Mouse (Mus musculus) megakaryocyte-erythroid progenitor cell, adult 5-6 weeks (primary cell): ENCODE data around the gene Enthd1. TPM values are rescaled to one million over a fixed set of nuclear protein-coding genes. Genes with fewer than 3 reads are reported as not detected.

Experiments
- ATAC-seq: replicated peaks from 2 replicates; pipeline ENCODE4 v1.8.0; 2016; ENCODE audit warnings: mild to moderate bottlenecking, inconsistent platforms; ENCODE audit not compliant: severe bottlenecking, poor library complexity, low FRiP score, low TSS enrichment
- total RNA-seq, 2 experiments: library from RNA; stranded (forward) in 1 of 2; stranded (reverse) in 1 of 2; fragments of 200-1000, 215-1000 nt in 1 of 2; fragments of >200 nt in 1 of 2; fragmentation: Nextera tagmentation in 1 of 2; gene quantifications; 2 replicates each; pipeline ENCODE4 v1.2.3; 2014 to 2017

Enthd1 gene
- total RNA-seq, 2 experiments from 2014 or later: not detected

- ATAC-seq: no peak
These were observed 10.9 kb upstream of the Enthd1 start for GRCm38 (mm10) chr15:80575817-80576370.

- ATAC-seq: no peak
These were observed 9.5 kb upstream of the Enthd1 start for GRCm38 (mm10) chr15:80574211-80575040.

- ATAC-seq: no peak
These were observed 8.0 kb upstream of the Enthd1 start for GRCm38 (mm10) chr15:80572811-80573520.

- ATAC-seq: peak; percentile 63; the same call in 1 of the 2 replicates
These were observed 7.3 kb upstream of the Enthd1 start, which contains the start of gene Grap2 for GRCm38 (mm10) chr15:80572291-80572690. Grap2 (plus strand) TSS chr15:80572594.

- no peak for ATAC-seq
These were observed 6.7 kb upstream of the Enthd1 start for GRCm38 (mm10) chr15:80571611-80572010.

GRCm38 (mm10) chr15:80570226-80570625 lies 5.3 kb upstream of the Enthd1 start:
- ATAC-seq: no peak

- no peak for ATAC-seq
These were observed 4.2 kb upstream of the Enthd1 start for GRCm38 (mm10) chr15:80569205-80569604.

GRCm38 (mm10) chr15:80567731-80568130 lies 2.8 kb upstream of the Enthd1 start:
- no peak for ATAC-seq

GRCm38 (mm10) chr15:80567139-80567538 lies 2.2 kb upstream of the Enthd1 start:
- no peak for ATAC-seq

- no peak for ATAC-seq
These were observed 1.7 kb upstream of the Enthd1 start for GRCm38 (mm10) chr15:80566696-80567095.

- 0 out of 2 replicates have a peak, but pooled peaks have one; percentile 59 for ATAC-seq
These were observed 1.2 kb downstream of the Enthd1 start for GRCm38 (mm10) chr15:80563634-80564208.

- no peak for ATAC-seq
These were observed 2.5 kb downstream of the Enthd1 start for GRCm38 (mm10) chr15:80562446-80562845.

- ATAC-seq: no peak
These were observed 4.0 kb downstream of the Enthd1 start for GRCm38 (mm10) chr15:80560646-80561580.

GRCm38 (mm10) chr15:80559978-80560377 lies 5.0 kb downstream of the Enthd1 start:
- ATAC-seq: no peak

GRCm38 (mm10) chr15:80559534-80559933 lies 5.4 kb downstream of the Enthd1 start:
- ATAC-seq: no peak

GRCm38 (mm10) chr15:80557745-80558144 lies 7.2 kb downstream of the Enthd1 start:
- no peak for ATAC-seq

GRCm38 (mm10) chr15:80556021-80556420 lies 8.9 kb downstream of the Enthd1 start:
- ATAC-seq: no peak

GRCm38 (mm10) chr15:80554860-80555822 lies 9.8 kb downstream of the Enthd1 start:
- ATAC-seq: no peak
